Mouse (Mus musculus) naive thymus-derived CD4-positive, alpha-beta T cell, adult 2 months (primary cell): ENCODE results near the gene Bahcc1.
A peak's percentile ranks its signal among the peaks of the same experiment; 100 is the strongest.

Source experiments
- DNase-seq: peaks from one replicate; pipeline ENCODE4 v3.0.0-alpha.2; 2011; ENCODE audit warnings: low read depth

Gene Bahcc1

GRCm38 (mm10) chr11:120206669-120207090 lies 26.1 kb upstream of the Bahcc1 start:
- DNase-seq, result no peak

GRCm38 (mm10) chr11:120208848-120209247 lies 23.9 kb upstream of the Bahcc1 start:
- DNase-seq, result peak; percentile 63

DNA sequence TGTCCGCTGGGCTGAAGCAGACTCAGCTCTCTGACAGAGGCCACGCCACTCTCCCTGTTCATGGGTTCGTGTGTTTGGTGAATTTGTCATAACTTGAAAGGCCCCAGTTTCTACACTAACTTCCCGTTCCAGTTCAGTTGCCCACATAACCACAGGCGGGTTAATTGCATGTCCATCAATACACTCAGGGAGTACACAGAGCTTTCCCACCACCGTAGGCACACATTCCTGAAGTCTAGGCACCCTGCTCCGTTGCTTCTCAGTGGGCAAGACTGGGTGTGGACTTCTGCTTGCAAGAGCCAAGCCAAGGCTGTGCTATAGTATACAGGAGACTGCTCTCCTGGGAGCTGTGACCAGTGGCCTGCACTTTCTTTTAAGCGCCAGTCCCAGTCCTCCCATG lies 23.3 kb upstream of the Bahcc1 start:
- no peak for DNase-seq

DNA sequence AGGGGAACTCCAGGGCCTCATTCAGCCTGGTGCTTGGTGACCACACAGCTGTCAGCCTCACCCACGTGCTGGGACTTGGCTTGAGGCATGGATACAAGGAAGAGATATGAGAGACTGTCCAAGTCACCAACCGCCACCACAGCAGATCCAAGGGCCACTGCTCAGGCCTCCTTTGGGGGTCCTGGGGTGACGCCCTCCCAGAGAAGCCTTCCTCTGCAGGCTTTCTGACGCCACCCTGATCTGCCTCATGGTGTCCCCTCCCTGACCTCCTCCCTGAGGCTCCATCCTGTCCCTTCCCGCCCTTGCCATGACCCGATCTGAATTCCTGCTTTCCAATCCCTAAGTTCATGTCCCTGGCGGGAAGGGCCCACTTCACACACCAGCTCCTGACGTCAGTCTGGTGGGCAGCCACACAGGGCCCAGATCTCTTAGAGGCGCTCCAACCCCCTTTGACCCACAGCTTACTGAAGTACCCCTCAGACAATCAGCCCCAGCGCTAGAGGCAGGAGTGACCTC lies 17.0 kb upstream of the Bahcc1 start:
- no peak for DNase-seq

- DNase-seq, result no peak
Observed at GRCm38 (mm10) chr11:120216540-120217324, 16.0 kb upstream of the Bahcc1 start.

GRCm38 (mm10) chr11:120218176-120218856 lies 14.4 kb upstream of the Bahcc1 start:
- DNase-seq, result no peak

DNA sequence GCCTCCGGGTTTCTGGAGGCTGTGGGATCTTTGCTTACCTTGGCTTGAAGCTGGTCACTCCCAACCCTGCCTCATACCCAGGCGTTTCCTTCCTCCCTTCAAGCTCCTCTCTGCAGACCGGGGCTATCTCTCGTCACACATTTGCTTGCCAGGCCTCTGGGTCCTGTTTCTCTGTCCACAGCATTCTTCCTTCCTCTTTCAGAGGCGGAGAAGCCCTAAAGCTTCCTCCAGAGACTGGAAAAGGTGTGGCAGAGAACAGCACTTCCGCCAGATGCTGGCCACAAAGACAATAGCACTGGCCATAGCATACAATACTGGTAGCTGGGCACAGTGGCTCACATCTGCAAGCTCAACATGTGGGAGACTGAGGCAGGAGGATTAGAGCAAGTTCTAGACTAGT lies 13.8 kb upstream of the Bahcc1 start:
- no peak for DNase-seq

DNA sequence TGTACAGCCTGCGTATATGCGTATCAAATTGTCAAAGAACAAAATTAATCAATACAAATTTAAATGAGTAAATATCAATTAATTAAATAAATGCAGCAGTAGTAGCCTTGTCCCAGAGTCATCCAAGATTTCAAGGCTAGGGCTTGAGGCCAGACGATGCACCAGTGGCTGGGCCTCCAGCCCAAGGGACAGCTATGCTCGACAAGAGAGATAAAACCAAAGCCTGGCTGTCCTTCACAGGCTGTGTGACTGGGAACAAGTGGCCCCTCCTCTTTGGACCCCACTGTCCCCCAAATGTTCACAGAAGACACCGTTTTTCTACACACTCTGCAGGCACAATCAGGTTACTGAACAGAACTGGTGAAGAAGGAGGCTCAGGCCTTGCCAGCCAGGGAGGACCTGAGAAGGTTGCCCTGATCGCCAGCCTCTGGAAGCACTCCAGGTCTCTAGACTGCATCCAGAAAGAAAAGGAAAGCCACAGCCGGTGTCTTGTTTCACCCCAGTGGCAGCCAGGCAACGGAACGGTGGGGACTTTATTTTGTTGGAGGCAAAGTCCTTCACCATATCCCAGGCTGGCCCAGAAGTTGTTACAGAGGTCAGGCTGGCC lies 12.7 kb upstream of the Bahcc1 start:
- no peak for DNase-seq

DNA sequence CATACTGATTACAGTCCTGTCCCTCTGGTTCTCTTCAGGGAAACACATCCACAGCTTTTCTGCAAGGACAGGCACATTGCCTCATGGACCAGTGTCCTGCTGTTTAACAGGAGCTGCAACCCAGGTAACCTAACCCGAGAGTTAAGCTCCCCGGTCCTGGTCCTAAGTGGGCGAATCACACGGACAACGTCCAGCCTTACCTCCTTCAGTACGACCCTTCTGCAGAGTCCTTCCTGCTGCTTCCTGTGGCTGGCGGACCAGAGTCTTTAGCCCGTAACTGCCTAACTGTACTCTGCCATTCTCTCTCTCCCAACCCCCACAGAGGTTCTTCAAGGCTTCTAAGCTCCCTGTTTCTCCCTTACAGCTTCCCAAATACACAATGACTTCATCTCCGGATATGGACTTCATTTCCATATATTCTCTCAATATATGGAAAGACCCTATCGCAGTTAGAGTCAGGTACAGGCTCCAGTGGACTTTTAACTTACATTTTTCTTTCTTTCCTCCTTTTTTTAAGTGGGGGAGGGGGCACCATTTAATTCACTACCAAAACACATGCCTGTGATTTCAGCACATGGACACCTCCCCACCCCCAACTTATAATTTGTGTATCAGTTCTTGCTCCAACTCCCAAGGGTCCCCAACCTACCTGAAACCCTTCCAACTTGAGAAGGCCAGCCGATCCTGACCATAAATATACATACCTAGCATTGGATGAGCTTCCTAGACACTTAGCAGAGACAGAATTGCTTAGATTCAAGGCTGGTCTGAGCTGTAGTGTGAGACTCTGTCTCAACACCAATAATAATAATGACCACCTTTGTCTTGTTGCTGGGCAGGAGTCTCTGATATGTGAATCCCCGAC lies 11.6 kb upstream of the Bahcc1 start:
- no peak for DNase-seq

- no peak for DNase-seq
Observed at GRCm38 (mm10) chr11:120222425-120223104, 10.2 kb upstream of the Bahcc1 start.

- no peak for DNase-seq
Observed at GRCm38 (mm10) chr11:120223586-120224487, 8.9 kb upstream of the Bahcc1 start.

GRCm38 (mm10) chr11:120224488-120225255 lies 8.1 kb upstream of the Bahcc1 start:
- DNase-seq, result no peak

DNA sequence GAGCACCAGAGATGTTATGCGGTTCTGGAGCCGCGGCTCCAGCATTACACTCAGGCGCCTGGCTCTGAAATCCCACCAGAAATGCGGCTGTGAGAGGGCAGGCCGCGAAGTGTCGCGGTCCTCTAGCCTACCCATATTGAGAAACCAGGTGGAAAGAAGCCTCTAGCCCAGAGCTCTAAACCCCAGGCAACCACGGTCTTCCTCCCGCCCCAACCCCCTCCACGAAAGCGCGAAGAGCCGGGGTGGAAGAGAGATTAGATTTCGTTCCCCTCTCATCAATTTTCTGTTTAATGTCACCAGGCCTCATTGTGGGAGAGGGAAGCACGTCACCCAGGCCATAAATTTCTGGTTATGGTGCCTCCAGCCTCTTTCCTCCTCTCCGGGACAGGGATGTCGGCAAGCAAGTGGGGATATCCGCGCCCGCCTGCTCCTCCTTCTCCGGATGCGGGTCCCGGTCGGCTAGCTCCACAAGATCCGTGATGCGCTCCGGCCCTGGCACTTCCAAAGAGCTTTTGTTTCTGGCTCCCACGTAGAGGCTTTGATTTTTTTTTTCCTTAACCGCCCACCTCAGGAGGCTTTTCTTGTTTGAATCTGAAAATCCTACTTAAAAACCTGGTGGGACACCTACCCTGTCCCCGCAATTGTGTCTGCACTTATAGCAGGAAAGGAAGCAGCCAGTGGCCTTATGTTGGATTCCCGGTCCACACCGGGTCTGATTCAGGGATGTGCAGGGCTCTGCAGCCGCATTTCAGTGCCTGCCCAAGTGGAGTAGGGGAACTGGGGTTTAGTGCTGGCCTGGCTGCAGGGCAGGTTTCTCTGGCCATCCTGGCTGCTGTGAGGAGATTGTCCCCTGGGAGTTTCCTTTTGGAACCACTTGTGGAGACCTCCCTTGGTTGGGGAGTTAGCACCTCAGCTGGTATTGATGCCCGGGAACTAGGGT lies 7.2 kb upstream of the Bahcc1 start:
- no peak for DNase-seq

DNA sequence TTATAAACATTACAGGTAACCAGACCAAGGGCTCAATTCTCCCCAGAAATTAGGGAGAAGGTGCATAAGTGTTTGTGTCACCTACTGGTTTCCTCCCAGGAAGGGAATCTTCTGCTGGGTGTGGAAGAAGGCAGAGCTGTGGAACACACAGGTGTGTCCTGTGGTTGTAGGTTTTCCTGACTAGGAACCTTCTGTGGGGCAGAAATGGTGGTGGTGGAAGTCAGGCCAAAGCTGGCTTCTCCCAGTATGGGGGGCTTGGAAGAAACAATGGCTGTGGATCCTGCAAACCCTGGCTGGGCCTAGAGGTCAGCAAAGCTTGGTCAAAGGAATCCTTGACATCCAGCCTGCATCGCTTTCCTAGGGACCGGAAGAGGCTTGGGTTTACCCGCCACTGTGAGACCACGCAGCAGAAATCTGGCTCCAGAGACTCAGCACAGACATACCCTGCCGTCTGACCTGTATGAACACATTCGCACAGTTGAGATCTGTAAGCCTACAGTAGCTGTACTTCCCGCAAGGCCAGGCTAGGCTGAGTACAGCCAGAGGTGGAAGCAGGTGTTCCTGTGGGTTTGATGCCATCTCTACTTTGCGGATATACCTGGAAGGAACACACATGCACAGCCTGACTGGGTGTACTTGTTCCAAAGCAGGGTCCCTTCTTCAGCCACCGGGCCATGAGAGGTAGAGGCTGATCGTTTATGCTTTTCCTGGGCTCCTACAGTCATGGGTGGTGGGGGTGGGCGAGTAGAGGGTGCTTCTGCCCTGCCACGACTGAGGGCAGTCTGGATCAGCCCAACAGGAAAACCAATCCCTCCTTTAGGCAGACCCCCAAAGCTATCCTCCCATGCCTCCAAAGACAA lies 6.1 kb upstream of the Bahcc1 start:
- peak; percentile 10 for DNase-seq

DNA sequence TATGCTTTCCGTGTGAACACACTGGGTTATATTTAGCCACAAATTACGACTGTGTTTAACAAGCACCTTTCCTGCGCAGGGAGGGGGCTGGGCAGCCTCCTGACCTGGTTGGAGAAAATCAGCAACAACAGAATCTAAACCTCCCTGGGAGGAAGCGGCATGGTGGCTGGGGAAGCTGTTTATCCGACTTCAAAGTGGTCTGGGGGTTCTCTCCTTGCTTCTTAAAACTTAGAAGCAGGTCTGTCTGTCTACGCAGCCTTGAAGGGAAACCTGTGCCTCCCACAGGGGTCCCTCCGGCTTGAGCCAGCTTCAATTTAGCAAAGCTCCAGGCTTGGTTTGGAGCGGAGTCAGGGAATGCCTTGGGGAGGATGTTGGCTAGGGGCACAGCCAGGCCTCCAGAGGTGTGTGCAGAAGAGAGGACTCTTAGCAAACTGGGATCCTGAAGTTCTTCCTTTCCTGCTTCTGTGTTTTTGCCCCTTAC lies 5.1 kb upstream of the Bahcc1 start:
- DNase-seq, result peak; percentile 40

- DNase-seq, result no peak
Observed at GRCm38 (mm10) chr11:120228116-120228890, 4.4 kb upstream of the Bahcc1 start.
